In the genomic region with DNA sequence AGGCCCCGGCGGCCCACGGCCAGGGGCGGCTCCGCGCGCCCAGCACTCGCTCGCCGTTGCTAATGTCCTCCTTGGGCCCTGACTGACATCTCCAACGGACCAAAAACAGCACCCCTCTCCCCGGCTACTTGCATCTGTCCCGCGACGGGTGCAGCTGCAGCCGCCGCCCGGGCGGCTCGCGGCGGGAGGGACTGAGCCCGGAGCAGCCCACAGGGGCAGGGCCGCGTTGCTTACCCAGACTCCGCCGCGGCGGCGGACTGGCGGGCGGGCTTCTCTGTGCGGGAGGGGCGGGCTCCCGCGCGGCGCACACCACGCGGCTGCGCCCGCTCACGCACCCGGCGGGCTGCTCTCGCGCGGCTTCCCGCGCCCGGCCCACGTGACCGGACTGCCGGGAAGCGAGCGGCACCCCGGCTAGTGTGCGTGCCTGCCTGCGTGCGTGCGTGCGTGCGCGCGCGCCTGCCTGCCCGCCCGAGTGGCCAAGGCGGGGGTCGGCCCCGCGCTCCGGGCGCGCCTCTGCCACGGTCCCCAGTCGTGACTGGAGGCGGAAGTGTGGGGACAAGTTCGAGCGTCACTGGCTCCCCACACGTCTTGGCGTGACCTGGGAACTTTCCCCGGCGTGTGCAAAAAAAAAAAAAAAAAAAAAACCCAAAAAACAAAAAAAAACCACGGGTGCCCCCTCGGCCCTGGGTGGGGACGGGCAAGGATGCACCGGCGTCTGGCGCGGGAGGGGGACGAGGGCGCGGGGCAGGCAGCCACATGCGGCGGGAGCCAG, we compare ENCODE assay signal across 8 mouse cellular contexts. TPM values are rescaled to one million over a fixed set of nuclear protein-coding genes. Genes with fewer than 3 reads are reported as not detected.
DNase-seq lines count a peak whose midpoint lies in the region; ATAC-seq and TF ChIP-seq lines count a peak whose summit lies in the region.

A gene (minus strand): TSS at position 397 of the 772 bp plus-strand sequence.

- intact Hi-C loops in heart, postnatal 10 days (cut with DNase I) = no loop called here

- under 1% methylated on average over 50 of the region's 96 CpGs for WGBS in forebrain, embryonic 13.5 days
- under 1% methylated on average over 94 of the region's 96 CpGs for WGBS in large intestine, adult 2 months
- under 1% methylated on average over 92 of the region's 96 CpGs for WGBS in liver, embryonic 16.5 days (ENCODE audit: insufficient replicate concordance)
- WGBS in neural tube, embryonic 12.5 days = under 1% methylated on average over 91 of the region's 96 CpGs
- WGBS in stomach, postnatal 0 days = under 1% methylated on average over 72 of the region's 96 CpGs

- H3K27ac ChIP-seq in CH12.LX (ENCODE audit: insufficient read depth, low read depth) = peak within 1 kb of the TSS; percentile 98
- peak within 1 kb of the TSS; percentile 98 for H3K27ac ChIP-seq in forebrain, embryonic 13.5 days
- peak within 1 kb of the TSS; percentile 96 for H3K27ac ChIP-seq in liver, embryonic 16.5 days (ENCODE audit: low read length)
- peak within 1 kb of the TSS; percentile 95 for H3K27ac ChIP-seq in neural tube, embryonic 12.5 days
- peak within 1 kb of the TSS; percentile 100 for H3K27ac ChIP-seq in stomach, postnatal 0 days (replicated peaks)

- TF ChIP-seq RAD21 in CH12.LX (IDR thresholded peaks at IDR 0.05; ENCODE audit: low read depth, low read length) = no peak

- H3K79me2 ChIP-seq in CH12.LX (replicated peaks; ENCODE audit: control insufficient read depth, extremely low read depth, insufficient read depth, poor library complexity, severe bottlenecking) = peaks cover 73% of the 10 kb centered on the region

- H3K4me1 ChIP-seq in CH12.LX (ENCODE audit: control insufficient read depth in 1 of 2, insufficient read depth in 2 of 2) = peaks cover 0 to 46% of the 10 kb centered on the region in 2 experiments; a peak in 2 of 4 replicates
- peaks cover 49% of the 10 kb centered on the region for H3K4me1 ChIP-seq in forebrain, embryonic 13.5 days
- H3K4me1 ChIP-seq in liver, embryonic 16.5 days (ENCODE audit: control insufficient read depth, low read depth, low read length) = peaks cover 51% of the 10 kb centered on the region
- H3K4me1 ChIP-seq in neural tube, embryonic 12.5 days = peaks cover 36% of the 10 kb centered on the region
- 0 out of 2 replicates have a peak, but pooled peaks cover 2% of the 10 kb centered on the region for H3K4me1 ChIP-seq in stomach, postnatal 0 days (replicated peaks; ENCODE audit: control insufficient read depth, insufficient read depth)

- H3K4me3 ChIP-seq in CH12.LX (replicated peaks in 1 of 3; ENCODE audit: low read depth in 2 of 3, low read length in 2 of 3, poor library complexity in 1 of 3) = peak within 1 kb of the TSS; percentile 75 to 99 (median 76)
- H3K4me3 ChIP-seq in forebrain, embryonic 13.5 days = peak within 1 kb of the TSS; percentile 88
- H3K4me3 ChIP-seq in liver, embryonic 16.5 days (ENCODE audit: low read depth, low read length) = peak within 1 kb of the TSS; percentile 90
- H3K4me3 ChIP-seq in neural tube, embryonic 12.5 days = peak within 1 kb of the TSS; percentile 86
- peak within 1 kb of the TSS; percentile 96 for H3K4me3 ChIP-seq in stomach, postnatal 0 days (ENCODE audit: low read depth, low read length)

- H3K9me3 ChIP-seq in CH12.LX (replicated peaks; ENCODE audit: low read length) = no peaks in the 10 kb centered on the region
- H3K9me3 ChIP-seq in forebrain, embryonic 13.5 days (replicated peaks) = no peaks in the 10 kb centered on the region
- H3K9me3 ChIP-seq in liver, embryonic 16.5 days (replicated peaks; ENCODE audit: control insufficient read depth, low read length) = no peaks in the 10 kb centered on the region
- no peaks in the 10 kb centered on the region for H3K9me3 ChIP-seq in neural tube, embryonic 12.5 days
- H3K9me3 ChIP-seq in stomach, postnatal 0 days (ENCODE audit: control insufficient read depth, low read length) = no peaks in the 10 kb centered on the region

- peak; percentile 74 for DNase-seq in CH12.LX (ENCODE audit: extremely low read depth)
- peak; percentile 65 for DNase-seq in c-Kit-positive CD71-positive TER-119-positive erythroid progenitor cells, embryonic 14.5 days (ENCODE audit: low spot score)
- DNase-seq in heart, postnatal 10 days = peak; percentile 86 to 89
- peak; percentile 39 for DNase-seq in large intestine, adult 2 months (ENCODE audit: low read depth, low spot score)
- DNase-seq in stomach, postnatal 0 days (ENCODE audit: low spot score) = peak; percentile 92

- in situ Hi-C loops in CH12.LX (cut with MboI; ENCODE audit: low pct_ligation_motif_present, low pct_unique_long_range_greater_than_20kb, low sequenced_read_pairs) = loop anchor here (10.0 kb wide), 1 partner anchor 225 kb away; no protein-coding TSS in a partner anchor

- peak within 1 kb of the TSS; percentile 88 for H3K4me2 ChIP-seq in CH12.LX (ENCODE audit: insufficient read depth, low read depth, poor library complexity, severe bottlenecking)
- H3K4me2 ChIP-seq in forebrain, embryonic 13.5 days = peak within 1 kb of the TSS; percentile 84
- H3K4me2 ChIP-seq in liver, embryonic 16.5 days (ENCODE audit: low read depth, low read length) = peak within 1 kb of the TSS; percentile 89
- H3K4me2 ChIP-seq in neural tube, embryonic 12.5 days (replicated peaks) = peak within 1 kb of the TSS; percentile 87
- peak within 1 kb of the TSS; percentile 68 for H3K4me2 ChIP-seq in stomach, postnatal 0 days (replicated peaks; ENCODE audit: low read depth)

- peak; percentile 79 for TF ChIP-seq POLR2A in CH12.LX (IDR thresholded peaks at IDR 0.05; ENCODE audit: low read depth, low read length)

- peak within 1 kb of the TSS; percentile 96 for H3K9ac ChIP-seq in CH12.LX (ENCODE audit: insufficient read depth, low read depth)
- peak within 1 kb of the TSS; percentile 99 for H3K9ac ChIP-seq in forebrain, embryonic 13.5 days
- peak within 1 kb of the TSS; percentile 96 for H3K9ac ChIP-seq in liver, embryonic 16.5 days (ENCODE audit: low read depth, low read length)
- peak within 1 kb of the TSS; percentile 97 for H3K9ac ChIP-seq in neural tube, embryonic 12.5 days
- peak within 1 kb of the TSS; percentile 98 for H3K9ac ChIP-seq in stomach, postnatal 0 days (ENCODE audit: low read length)

- TF ChIP-seq EP300 in CH12.LX (IDR thresholded peaks at IDR 0.05; ENCODE audit: low read length) = no peak
- TF ChIP-seq EP300 in stomach, postnatal 0 days (optimal IDR thresholded peaks at IDR 0.05) = no peak

- dilution Hi-C loops in CH12.LX (cut with MboI; ENCODE audit: extremely low pct_ligation_motif_present, extremely low pct_unique_long_range_greater_than_20kb, low sequenced_read_pairs) = no loop called here

- TF ChIP-seq CTCF in CH12.LX (conservative IDR thresholded peaks at IDR 0.05 in 1 of 2, IDR thresholded peaks at IDR 0.05 in 1 of 2; ENCODE audit: low read depth in 2 of 2, low read length in 2 of 2) = no peak
- TF ChIP-seq CTCF in stomach, postnatal 0 days (IDR thresholded peaks at IDR 0.05; ENCODE audit: low read depth) = no peak

- H3K27me3 ChIP-seq in CH12.LX (replicated peaks) = no peaks in the 10 kb centered on the region
- H3K27me3 ChIP-seq in forebrain, embryonic 13.5 days = no peaks in the 10 kb centered on the region
- H3K27me3 ChIP-seq in liver, embryonic 16.5 days (ENCODE audit: control insufficient read depth, insufficient read depth, low read depth, low read length) = no peaks in the 10 kb centered on the region
- H3K27me3 ChIP-seq in neural tube, embryonic 12.5 days (replicated peaks) = no peaks in the 10 kb centered on the region
- H3K27me3 ChIP-seq in stomach, postnatal 0 days (ENCODE audit: control insufficient read depth, insufficient read depth, low read length) = no peaks in the 10 kb centered on the region

- H3K36me3 ChIP-seq in CH12.LX (replicated peaks in 1 of 2; ENCODE audit: control insufficient read depth in 1 of 2, insufficient read depth in 1 of 2, low read length in 1 of 2) = peaks cover 0 to 4% of the 10 kb centered on the region in 2 experiments
- no peaks in the 10 kb centered on the region for H3K36me3 ChIP-seq in forebrain, embryonic 13.5 days (ENCODE audit: poor library complexity, severe bottlenecking)
- no peaks in the 10 kb centered on the region for H3K36me3 ChIP-seq in liver, embryonic 16.5 days (ENCODE audit: control insufficient read depth, insufficient read depth)
- H3K36me3 ChIP-seq in neural tube, embryonic 12.5 days = no peaks in the 10 kb centered on the region
- no peaks in the 10 kb centered on the region for H3K36me3 ChIP-seq in stomach, postnatal 0 days (ENCODE audit: control insufficient read depth, insufficient read depth, low read length)

- ATAC-seq in forebrain, embryonic 13.5 days = peak; percentile 92
- ATAC-seq in liver, embryonic 16.5 days (ENCODE audit: low read depth) = peak; percentile 77
- ATAC-seq in neural tube, embryonic 12.5 days (ENCODE audit: low FRiP score, low read depth) = peak; percentile 85
- peak; percentile 90 for ATAC-seq in stomach, postnatal 0 days (ENCODE audit: low FRiP score, low TSS enrichment)

TF ChIP-seq in CH12.LX, 34 proteins besides CTCF, POLR2A, EP300 and RAD21 (continues in another document):
- TF ChIP-seq KAT2A (IDR thresholded peaks at IDR 0.05; ENCODE audit: insufficient replicate concordance, low read length) = 0 out of 2 replicates have a peak, but pooled peaks have one; percentile 47
- TF ChIP-seq MAX (IDR thresholded peaks at IDR 0.05; ENCODE audit: low read length) = peak; percentile 61; the same call in 1 of the 2 replicates
- peak; percentile 91 for TF ChIP-seq BHLHE40 (IDR thresholded peaks at IDR 0.05; ENCODE audit: low read depth, low read length)
- no peak for TF ChIP-seq TBP (conservative IDR thresholded peaks at IDR 0.05; ENCODE audit: low read depth, low read length)
- TF ChIP-seq MXI1 (IDR thresholded peaks at IDR 0.05; ENCODE audit: low read depth, low read length) = peak; percentile 64; the same call in 1 of the 2 replicates
- TF ChIP-seq GABPA (IDR thresholded peaks at IDR 0.05; ENCODE audit: insufficient replicate concordance, low read depth, low read length) = no peak
- TF ChIP-seq ZMIZ1 (IDR thresholded peaks at IDR 0.05; ENCODE audit: low read depth, low read length) = peak; percentile 52; the same call in 1 of the 2 replicates
- peak; percentile 66; the same call in 1 of the 2 replicates for TF ChIP-seq NELFE (IDR thresholded peaks at IDR 0.05; ENCODE audit: low read depth, low read length)
- no peak for TF ChIP-seq ZC3H11A (IDR thresholded peaks at IDR 0.05; ENCODE audit: low read depth, low read length)

RNA-seq across cellular contexts. Expression of the gene that starts here (rescaled TPM):
- total RNA-seq in CH12.LX (2012; rRNA removed) (7.3 TPM in 2 replicates), CH12.LX (2014; rRNA removed) (6.6 and 7.2 TPM in 2 replicates)
- 8.5 and 18.7 TPM in 2 replicates for polyA plus RNA-seq in CH12.LX (2012; ENCODE audit: insufficient read length, low read depth)
- polyA plus RNA-seq in forebrain, embryonic 13.5 days (2015; fragmentation: Nextera tagmentation; extraction: Ambion mirVana) = 18.4 and 18.5 TPM in 2 replicates
- 10 to 100 TPM in 1 of 2 experiments, 1 to 10 TPM in 1; 8.5 to 12.2 TPM for total RNA-seq in heart, postnatal 10 days (2021)
- 3.7 and 4.6 TPM in 2 replicates for polyA plus RNA-seq in large intestine, adult 2 months (2012; rRNA removed)
- 4.1 and 4.8 TPM in 2 replicates for polyA plus RNA-seq in liver, embryonic 16.5 days (2015; fragmentation: Nextera tagmentation; extraction: Ambion mirVana)
- polyA plus RNA-seq in neural tube, embryonic 12.5 days (2016; fragmentation: Nextera tagmentation; extraction: Ambion mirVana) = 15.1 and 17.9 TPM in 2 replicates
- 7.0 and 7.4 TPM in 2 replicates for polyA plus RNA-seq in stomach, postnatal 0 days (2015; fragmentation: Nextera tagmentation; extraction: Ambion mirVana)

Comparison
In these comparisons a context has a peak if more than half of its experiments do, and no peak if none do; other contexts are left out.
1. Peak in every context shown above with its lines: DNase-seq, ATAC-seq, H3K4me3 ChIP-seq and H3K27ac ChIP-seq.
2. DNase-seq: peak in every context shown above with its lines; median percentile 92 in stomach, postnatal 0 days; 88 in heart, postnatal 10 days; 74 in CH12.LX; 65 in c-Kit-positive CD71-positive TER-119-positive erythroid progenitor cells, embryonic 14.5 days; 39 in large intestine, adult 2 months.